ENCODE assay signal across 8 mouse cellular contexts in genomic region chr6:143143775-143144273, GRCm38 (mm10). TPM values are rescaled to one million over a fixed set of nuclear protein-coding genes. Genes with fewer than 3 reads are reported as not detected.
DNase-seq lines count a peak whose midpoint lies in the region; ATAC-seq and TF ChIP-seq lines count a peak whose summit lies in the region.

No protein-coding gene starts in this region.

- peaks cover 4% of the 10 kb centered on the region; the same call in 1 of the 2 replicates for H3K36me3 ChIP-seq in ES-E14 (ENCODE audit: control insufficient read depth, insufficient read depth, low read length, poor library complexity, severe bottlenecking)
- H3K36me3 ChIP-seq in embryonic facial prominence, embryonic 15.5 days: no peaks in the 10 kb centered on the region
- H3K36me3 ChIP-seq in neural tube, embryonic 12.5 days: no peaks in the 10 kb centered on the region

- H3K4me2 ChIP-seq in embryonic facial prominence, embryonic 15.5 days (replicated peaks): peak overlapping the region; percentile 52
- peak overlapping the region; percentile 57 for H3K4me2 ChIP-seq in neural tube, embryonic 12.5 days (replicated peaks)

- intact Hi-C loops in left cerebral cortex, postnatal 4 days (cut with DNase I): no loop called here

- peaks cover 13 to 39% of the 10 kb centered on the region in 2 experiments for H3K4me1 ChIP-seq in ES-E14 (ENCODE audit: control insufficient read depth in 2 of 2, insufficient read depth in 2 of 2, low read length in 2 of 2, poor library complexity in 1 of 2)
- no peaks in the 10 kb centered on the region for H3K4me1 ChIP-seq in embryonic facial prominence, embryonic 15.5 days
- 0 out of 2 replicates have a peak, but pooled peaks cover 4% of the 10 kb centered on the region for H3K4me1 ChIP-seq in neural tube, embryonic 12.5 days

- H3K27ac ChIP-seq in ES-E14 (ENCODE audit: insufficient read depth, low read depth, low read length, poor library complexity, severe bottlenecking): peak overlapping the region; percentile 96
- H3K27ac ChIP-seq in embryonic facial prominence, embryonic 15.5 days (replicated peaks): no peak overlapping the region
- H3K27ac ChIP-seq in neural tube, embryonic 12.5 days: no peak overlapping the region

- H3K4me3 ChIP-seq in ES-E14 (ENCODE audit: insufficient read depth in 1 of 2, low read depth in 1 of 2, low read length in 2 of 2, poor library complexity in 1 of 2, severe bottlenecking in 1 of 2): peak overlapping the region; percentile 3 to 26; a peak in 3 of 4 replicates
- H3K4me3 ChIP-seq in embryonic facial prominence, embryonic 15.5 days (replicated peaks): peak overlapping the region; percentile 34
- no peak overlapping the region; the same call in 1 of the 2 replicates for H3K4me3 ChIP-seq in neural tube, embryonic 12.5 days

- in situ Hi-C loops in ES-E14 (cut with MboI; ENCODE audit: low sequenced_read_pairs in 2 of 2, unreplicated experiment in 2 of 2): no loop called here

- H3K9me3 ChIP-seq in ES-E14 (ENCODE audit: control insufficient read depth, insufficient read depth, low read depth, low read length): no peaks in the 10 kb centered on the region
- H3K9me3 ChIP-seq in embryonic facial prominence, embryonic 15.5 days (replicated peaks): no peaks in the 10 kb centered on the region
- H3K9me3 ChIP-seq in neural tube, embryonic 12.5 days: no peaks in the 10 kb centered on the region

- WGBS in embryonic facial prominence, embryonic 15.5 days: 21% methylated on average over 19 of the region's 19 CpGs
- 15% methylated on average over 19 of the region's 19 CpGs for WGBS in neural tube, embryonic 12.5 days

- DNase-seq in frontal cortex, postnatal 25 days (ENCODE audit: low spot score in 2 of 2): no peak
- DNase-seq in ES-E14 (ENCODE audit: low read depth, low spot score): no peak
- DNase-seq in left cerebral cortex, postnatal 4 days: peak; percentile 14
- no peak for DNase-seq in adrenal gland, postnatal 4 days (ENCODE audit: low spot score in 2 of 2)

- peak; percentile 87 for ATAC-seq in frontal cortex, adult (ENCODE audit: low TSS enrichment)
- ATAC-seq in embryonic facial prominence, embryonic 15.5 days (ENCODE audit: insufficient number of reproducible peaks, low FRiP score, low TSS enrichment, low read depth): no peak
- ATAC-seq in neural tube, embryonic 12.5 days (ENCODE audit: low FRiP score, low read depth): no peak
- no peak for ATAC-seq in megakaryocyte, adult 5-6 weeks (ENCODE audit: poor library complexity, severe bottlenecking)

- no peaks in the 10 kb centered on the region for H3K27me3 ChIP-seq in embryonic facial prominence, embryonic 15.5 days
- no peaks in the 10 kb centered on the region for H3K27me3 ChIP-seq in neural tube, embryonic 12.5 days (replicated peaks)

- peak overlapping the region; percentile 48 for H3K9ac ChIP-seq in ES-E14 (ENCODE audit: insufficient read depth, low read depth, low read length, poor library complexity, severe bottlenecking)
- no peak overlapping the region for H3K9ac ChIP-seq in embryonic facial prominence, embryonic 15.5 days
- H3K9ac ChIP-seq in neural tube, embryonic 12.5 days: 0 out of 2 replicates have a peak overlapping the region, but pooled peaks have one; percentile 13

TF ChIP-seq in ES-E14, 5 proteins besides CTCF, POLR2A, EP300 and RAD21:
- TF ChIP-seq MAFK (IDR thresholded peaks at IDR 0.05; ENCODE audit: insufficient read depth, low read depth, low read length): no peak
- TF ChIP-seq HCFC1 (IDR thresholded peaks at IDR 0.05; ENCODE audit: borderline replicate concordance, insufficient read depth, low read length): no peak
- no peak for TF ChIP-seq CHD2 (IDR thresholded peaks at IDR 0.05; ENCODE audit: low read depth, low read length)
- TF ChIP-seq ZNF384 (IDR thresholded peaks at IDR 0.05; ENCODE audit: low read depth, low read length): no peak
- no peak for TF ChIP-seq ZC3H11A (IDR thresholded peaks at IDR 0.05; ENCODE audit: borderline replicate concordance, low read depth, low read length)

RNA-seq across cellular contexts. Expression of gene Etnk1, which starts 23.2 kb away (rescaled TPM):
- total RNA-seq in ES-E14 (2012; rRNA removed): 75.7 and 82.5 TPM in 2 replicates
- 17.7 and 19.3 TPM in 2 replicates for polyA plus RNA-seq in embryonic facial prominence, embryonic 15.5 days (2015; fragmentation: Nextera tagmentation; extraction: Ambion mirVana)
- 100 to 1,000 TPM; 127 to 129 TPM for total RNA-seq in left cerebral cortex, postnatal 4 days (2021)
- 37.8 and 40.8 TPM in 2 replicates for polyA plus RNA-seq in neural tube, embryonic 12.5 days (2016; fragmentation: Nextera tagmentation; extraction: Ambion mirVana)
- total RNA-seq in adrenal gland, postnatal 4 days (2021): 100 to 1,000 TPM; 102 to 108 TPM
- 40.5 and 41.2 TPM in 2 replicates for total RNA-seq in megakaryocyte, adult 5-6 weeks (2015)
- total RNA-seq in megakaryocyte, adult 5-6 weeks (2017): 47.6 and 53.7 TPM in 2 replicates

RNA-seq across cellular contexts. Expression of gene C2cd5, which starts 43.9 kb away (rescaled TPM):
- 26.5 and 36.7 TPM in 2 replicates for total RNA-seq in ES-E14 (2012; rRNA removed)
- 26.2 and 29.9 TPM in 2 replicates for polyA plus RNA-seq in embryonic facial prominence, embryonic 15.5 days (2015; fragmentation: Nextera tagmentation; extraction: Ambion mirVana)
- 10 to 100 TPM; 82.9 to 84.7 TPM for total RNA-seq in left cerebral cortex, postnatal 4 days (2021)
- polyA plus RNA-seq in neural tube, embryonic 12.5 days (2016; fragmentation: Nextera tagmentation; extraction: Ambion mirVana): 45.1 and 48.1 TPM in 2 replicates
- total RNA-seq in adrenal gland, postnatal 4 days (2021): 10 to 100 TPM; 33.6 to 37.2 TPM
- total RNA-seq in megakaryocyte, adult 5-6 weeks (2015): 51.0 and 52.8 TPM in 2 replicates
- 48.4 and 60.4 TPM in 2 replicates for total RNA-seq in megakaryocyte, adult 5-6 weeks (2017)
